ENCODE assay signal across 24 mouse cellular contexts in the genomic region with DNA sequence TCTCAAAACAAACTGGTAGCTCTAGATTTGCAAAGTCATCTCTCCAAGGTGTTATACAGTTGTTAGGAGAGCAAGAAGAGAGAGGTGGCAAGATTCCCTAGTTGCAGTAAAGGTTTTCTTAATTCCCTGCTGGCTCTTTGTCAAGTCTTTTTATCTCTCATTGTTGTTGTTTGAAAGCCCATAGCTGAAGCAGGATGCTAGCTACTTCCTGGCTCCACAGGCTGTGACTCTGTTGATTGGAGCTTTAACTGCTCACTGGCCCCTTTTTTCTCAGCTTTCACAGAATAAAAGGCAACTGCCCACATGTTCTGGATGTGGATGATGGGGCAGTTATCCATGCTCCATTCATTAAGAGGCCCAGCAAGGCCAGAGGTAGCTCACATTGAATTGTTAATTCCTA.
DNase-seq lines count a peak whose midpoint lies in the region; ATAC-seq lines count a peak whose summit lies in the region.
"Had no signal": no experiment of that assay in that cellular context is flagged by ENCODE, and none has a peak within 500 bp of the region (broad histone marks: within the 10 kb centered on the region; RNA-seq: fewer than 3 reads in every experiment).

No protein-coding gene starts in this region.

- DNase-seq in embryo, embryonic 10 days (ENCODE audit: low spot score): peak; percentile 44
- no peak for DNase-seq in embryo, embryonic 9.5 days (ENCODE audit: extremely low spot score)
- no peak for DNase-seq in heart, postnatal 4 days
- no peak for DNase-seq in midbrain, embryonic 11.5 days (ENCODE audit: low spot score, missing footprints)
- peak; percentile 27 for DNase-seq in embryo, embryonic 11 days
- DNase-seq: adrenal gland, adult 8-10 months; cerebellum, adult 8-10 months; cerebellum, postnatal 36 days; gastrocnemius, postnatal 10 days; kidney, adult 18-20 months; lung, postnatal 36 days; right cerebral cortex, adult 18-20 months; right cerebral cortex, postnatal 4 days; thymus, postnatal 14 days had no signal

- no peak for ATAC-seq in heart, embryonic 13.5 days (ENCODE audit: extremely low read depth, insufficient number of reproducible peaks, low FRiP score, low TSS enrichment)
- 0 out of 2 replicates have a peak, but pooled peaks have one; percentile 42 for ATAC-seq in midbrain, embryonic 11.5 days (ENCODE audit: low FRiP score)
- ATAC-seq in midbrain, embryonic 13.5 days: no peak
- no peak for ATAC-seq in liver, embryonic 12.5 days
- ATAC-seq: inflammation-experienced regulatory T-cells, adult 6 months had no signal

- H3K9me3 ChIP-seq in heart, embryonic 13.5 days: no peaks in the 10 kb centered on the region
- no peaks in the 10 kb centered on the region for H3K9me3 ChIP-seq in midbrain, embryonic 11.5 days (ENCODE audit: control insufficient read depth, low read length)
- no peaks in the 10 kb centered on the region for H3K9me3 ChIP-seq in midbrain, embryonic 13.5 days
- no peaks in the 10 kb centered on the region for H3K9me3 ChIP-seq in liver, embryonic 12.5 days (replicated peaks)
- H3K9me3 ChIP-seq: hindbrain, embryonic 13.5 days; liver, embryonic 15.5 days; lung, embryonic 15.5 days; neural tube, embryonic 13.5 days had no signal

- H3K4me1 ChIP-seq in heart, embryonic 13.5 days: peaks cover 9% of the 10 kb centered on the region
- peaks cover 14% of the 10 kb centered on the region for H3K4me1 ChIP-seq in midbrain, embryonic 11.5 days (ENCODE audit: control insufficient read depth, insufficient read depth, low read length)
- H3K4me1 ChIP-seq in midbrain, embryonic 13.5 days (replicated peaks): peaks cover 13% of the 10 kb centered on the region
- H3K4me1 ChIP-seq in liver, embryonic 12.5 days: no peaks in the 10 kb centered on the region
- H3K4me1 ChIP-seq: liver, embryonic 15.5 days; lung, embryonic 15.5 days had no signal

- no peak overlapping the region for H3K4me2 ChIP-seq in heart, embryonic 13.5 days
- H3K4me2 ChIP-seq in midbrain, embryonic 11.5 days: no peak overlapping the region
- no peak overlapping the region for H3K4me2 ChIP-seq in midbrain, embryonic 13.5 days (replicated peaks)
- H3K4me2 ChIP-seq in liver, embryonic 12.5 days: no peak overlapping the region
- H3K4me2 ChIP-seq: hindbrain, embryonic 13.5 days; liver, embryonic 15.5 days; lung, embryonic 15.5 days; neural tube, embryonic 13.5 days had no signal

- no peak overlapping the region for H3K9ac ChIP-seq in heart, embryonic 13.5 days
- no peak overlapping the region for H3K9ac ChIP-seq in midbrain, embryonic 11.5 days (ENCODE audit: low read length)
- no peak overlapping the region for H3K9ac ChIP-seq in midbrain, embryonic 13.5 days (replicated peaks)
- H3K9ac ChIP-seq in liver, embryonic 12.5 days: no peak overlapping the region
- H3K9ac ChIP-seq: hindbrain, embryonic 13.5 days; liver, embryonic 15.5 days; lung, embryonic 15.5 days; neural tube, embryonic 13.5 days had no signal

- H3K36me3 ChIP-seq in heart, embryonic 13.5 days: no peaks in the 10 kb centered on the region
- no peaks in the 10 kb centered on the region for H3K36me3 ChIP-seq in midbrain, embryonic 11.5 days (ENCODE audit: control insufficient read depth, insufficient read depth, low read length)
- no peaks in the 10 kb centered on the region for H3K36me3 ChIP-seq in midbrain, embryonic 13.5 days
- H3K36me3 ChIP-seq in liver, embryonic 12.5 days: no peaks in the 10 kb centered on the region
- H3K36me3 ChIP-seq: hindbrain, embryonic 13.5 days; liver, embryonic 15.5 days; lung, embryonic 15.5 days; neural tube, embryonic 13.5 days had no signal

- H3K27me3 ChIP-seq in heart, embryonic 13.5 days (replicated peaks): no peaks in the 10 kb centered on the region
- H3K27me3 ChIP-seq in midbrain, embryonic 11.5 days (ENCODE audit: control insufficient read depth, insufficient read depth, low read length): no peaks in the 10 kb centered on the region
- no peaks in the 10 kb centered on the region for H3K27me3 ChIP-seq in midbrain, embryonic 13.5 days
- no peaks in the 10 kb centered on the region for H3K27me3 ChIP-seq in liver, embryonic 12.5 days (replicated peaks)
- H3K27me3 ChIP-seq: hindbrain, embryonic 13.5 days; liver, embryonic 15.5 days; lung, embryonic 15.5 days; neural tube, embryonic 13.5 days had no signal

- no peak overlapping the region for H3K4me3 ChIP-seq in heart, embryonic 13.5 days
- no peak overlapping the region for H3K4me3 ChIP-seq in midbrain, embryonic 11.5 days (ENCODE audit: low read depth, low read length)
- no peak overlapping the region for H3K4me3 ChIP-seq in midbrain, embryonic 13.5 days (replicated peaks)
- no peak overlapping the region for H3K4me3 ChIP-seq in liver, embryonic 12.5 days
- H3K4me3 ChIP-seq: hindbrain, embryonic 13.5 days; left cerebral cortex, adult 2 months; liver, embryonic 15.5 days; lung, embryonic 15.5 days; myocyte; neural tube, embryonic 13.5 days had no signal

- H3K27ac ChIP-seq in heart, embryonic 13.5 days (replicated peaks): peak overlapping the region; percentile 50; the same call in 1 of the 2 replicates
- peak overlapping the region; percentile 25; the same call in 1 of the 2 replicates for H3K27ac ChIP-seq in midbrain, embryonic 11.5 days (ENCODE audit: low read depth, low read length)
- H3K27ac ChIP-seq in midbrain, embryonic 13.5 days: no peak overlapping the region
- H3K27ac ChIP-seq in liver, embryonic 12.5 days: no peak overlapping the region
- H3K27ac ChIP-seq: hindbrain, embryonic 13.5 days; left cerebral cortex, adult 2 months; liver, embryonic 15.5 days; lung, embryonic 15.5 days; neural tube, embryonic 13.5 days had no signal

Comparison
In these comparisons a context has a peak if more than half of its experiments do, and no peak if none do; other contexts are left out.
1. DNase-seq: peak in embryo, embryonic 10 days (single experiment) and embryo, embryonic 11 days (single experiment); none in embryo, embryonic 9.5 days (single experiment), heart, postnatal 4 days (single experiment) and midbrain, embryonic 11.5 days (single experiment).
2. H3K27ac ChIP-seq: peak in heart, embryonic 13.5 days (single experiment) and midbrain, embryonic 11.5 days (single experiment); none in midbrain, embryonic 13.5 days (single experiment) and liver, embryonic 12.5 days (single experiment).